Mouse (Mus musculus): Measurements from ENCODE around the gene Pacsin1.

GRCm38 (mm10) chr17:27726527-27726926, 71.2 kb downstream of the Pacsin1 start:
- TF ChIP-seq CTCF (IDR thresholded peaks at IDR 0.05; ENCODE audit: low read depth), result no peak
- TF ChIP-seq EP300 (IDR thresholded peaks at IDR 0.05; ENCODE audit: low read depth), result no peak

All from liver, embryonic 14.5 days (tissue).